In genomic region chr10:118991213-118991612, GRCm38 (mm10) we compare ENCODE assay signal across 10 mouse cellular contexts.
DNase-seq lines count a peak whose midpoint lies in the region; ATAC-seq and TF ChIP-seq lines count a peak whose summit lies in the region.
"Had no signal": no experiment of that assay in that cellular context is flagged by ENCODE, and none has a peak within 500 bp of the region (broad histone marks: within the 10 kb centered on the region; RNA-seq: fewer than 3 reads in every experiment).

No protein-coding gene starts in this region.

- peak; percentile 42 for DNase-seq in kidney, postnatal 10 days
- DNase-seq in kidney, postnatal 36 days, result no peak
- peak; percentile 98 for DNase-seq in 3T3-L1 (ENCODE audit: low read depth, low spot score)
- DNase-seq in heart, postnatal 4 days, result peak; percentile 69
- no peak for DNase-seq in spleen, adult 18-20 months
- DNase-seq in c-Kit-positive CD71-positive TER-119-positive erythroid progenitor cells, embryonic 14.5 days (ENCODE audit: low spot score), result no peak

- no peak for ATAC-seq in midbrain, embryonic 16.5 days

- H3K9ac ChIP-seq in midbrain, embryonic 16.5 days (ENCODE audit: low read depth, low read length), result no peak overlapping the region
- H3K9ac ChIP-seq: embryonic facial prominence, embryonic 15.5 days; limb, embryonic 13.5 days had no signal

- H3K27ac ChIP-seq in embryonic fibroblast, embryonic 13.5 days (ENCODE audit: insufficient read depth, low read length), result peak overlapping the region; percentile 74
- H3K27ac ChIP-seq in midbrain, embryonic 16.5 days (ENCODE audit: low read length), result no peak overlapping the region
- H3K27ac ChIP-seq: embryonic facial prominence, embryonic 15.5 days; limb, embryonic 13.5 days had no signal

- no peak overlapping the region for H3K4me3 ChIP-seq in embryonic fibroblast, embryonic 13.5 days (ENCODE audit: insufficient read depth, low read length)
- no peak overlapping the region for H3K4me3 ChIP-seq in midbrain, embryonic 16.5 days (ENCODE audit: low read depth, low read length)
- H3K4me3 ChIP-seq: embryonic facial prominence, embryonic 15.5 days; limb, embryonic 13.5 days had no signal

- H3K4me1 ChIP-seq in embryonic fibroblast, embryonic 13.5 days (ENCODE audit: control insufficient read depth, insufficient read depth, low read length), result peaks cover 3% of the 10 kb centered on the region
- H3K4me1 ChIP-seq in midbrain, embryonic 16.5 days (ENCODE audit: control insufficient read depth, insufficient read depth, low read length), result no peaks in the 10 kb centered on the region

- 89% methylated on average over 7 of the region's 7 CpGs for WGBS in midbrain, embryonic 16.5 days

- TF ChIP-seq CTCF in embryonic fibroblast, embryonic 13.5 days (IDR thresholded peaks at IDR 0.05; ENCODE audit: borderline replicate concordance, insufficient read depth, low read length), result no peak

- TF ChIP-seq POLR2A in embryonic fibroblast, embryonic 13.5 days (IDR thresholded peaks at IDR 0.05; ENCODE audit: low read depth, low read length), result no peak

- no peak overlapping the region for H3K4me2 ChIP-seq in midbrain, embryonic 16.5 days (ENCODE audit: low read length)
- H3K4me2 ChIP-seq: embryonic facial prominence, embryonic 15.5 days; limb, embryonic 13.5 days had no signal

- no peaks in the 10 kb centered on the region for H3K36me3 ChIP-seq in midbrain, embryonic 16.5 days (ENCODE audit: control insufficient read depth, insufficient read depth, low read length)
- H3K36me3 ChIP-seq: embryonic facial prominence, embryonic 15.5 days; limb, embryonic 13.5 days had no signal

- no peaks in the 10 kb centered on the region for H3K27me3 ChIP-seq in midbrain, embryonic 16.5 days (ENCODE audit: control insufficient read depth, insufficient read depth, low read depth, low read length)
- H3K27me3 ChIP-seq: embryonic facial prominence, embryonic 15.5 days; limb, embryonic 13.5 days had no signal

- H3K9me3 ChIP-seq in midbrain, embryonic 16.5 days (replicated peaks; ENCODE audit: control insufficient read depth, low read length, poor library complexity, severe bottlenecking), result no peaks in the 10 kb centered on the region
- H3K9me3 ChIP-seq: embryonic facial prominence, embryonic 15.5 days; limb, embryonic 13.5 days had no signal

Comparison
In these comparisons a context has a peak if more than half of its experiments do, and no peak if none do; other contexts are left out.
1. DNase-seq: peak in kidney, postnatal 10 days (single experiment), 3T3-L1 (single experiment) and heart, postnatal 4 days (single experiment); none in kidney, postnatal 36 days (0 of 2), spleen, adult 18-20 months (0 of 2) and c-Kit-positive CD71-positive TER-119-positive erythroid progenitor cells, embryonic 14.5 days (single experiment).